11 mouse cellular contexts compared by ENCODE assay signal in genomic region chr7:113961500-113961895, GRCm38 (mm10).
DNase-seq lines count a peak whose midpoint lies in the region; ATAC-seq and TF ChIP-seq lines count a peak whose summit lies in the region.
"Had no signal": no experiment of that assay in that cellular context is flagged by ENCODE, and none has a peak within 500 bp of the region (broad histone marks: within the 10 kb centered on the region; RNA-seq: fewer than 3 reads in every experiment).

No protein-coding gene starts in this region.

- WGBS in forebrain, postnatal 0 days: 30% methylated on average over 3 of the region's 3 CpGs

- H3K27me3 ChIP-seq in forebrain, postnatal 0 days (ENCODE audit: insufficient read depth, low read length): no peaks in the 10 kb centered on the region
- H3K27me3 ChIP-seq: heart, embryonic 13.5 days; limb, embryonic 12.5 days; neural tube, embryonic 12.5 days had no signal

- intact Hi-C loops in gastrocnemius, adult 2 months (cut with DNase I): no loop called here

- H3K36me3 ChIP-seq in forebrain, postnatal 0 days (ENCODE audit: insufficient read depth): no peaks in the 10 kb centered on the region
- H3K36me3 ChIP-seq: limb, embryonic 12.5 days; neural tube, embryonic 12.5 days had no signal

- no peak overlapping the region for H3K4me3 ChIP-seq in gastrocnemius, adult 2 months
- no peak overlapping the region for H3K4me3 ChIP-seq in forebrain, postnatal 0 days (ENCODE audit: low read depth, low read length)
- H3K4me3 ChIP-seq: heart, embryonic 13.5 days; limb, embryonic 12.5 days; neural tube, embryonic 12.5 days had no signal

- peak overlapping the region; percentile 48 for H3K27ac ChIP-seq in gastrocnemius, adult 2 months
- H3K27ac ChIP-seq in forebrain, postnatal 0 days (ENCODE audit: low read depth, low read length): peak overlapping the region; percentile 40; the same call in 1 of the 2 replicates
- H3K27ac ChIP-seq: heart, embryonic 13.5 days; limb, embryonic 12.5 days; neural tube, embryonic 12.5 days had no signal

- TF ChIP-seq CTCF in gastrocnemius, adult 2 months (IDR thresholded peaks at IDR 0.05): no peak
- TF ChIP-seq CTCF in forebrain, postnatal 0 days (IDR thresholded peaks at IDR 0.05; ENCODE audit: low read depth): no peak

- no peaks in the 10 kb centered on the region for H3K9me3 ChIP-seq in forebrain, postnatal 0 days (ENCODE audit: low read length)
- H3K9me3 ChIP-seq: heart, embryonic 13.5 days; limb, embryonic 12.5 days; neural tube, embryonic 12.5 days had no signal

- no peak overlapping the region for H3K9ac ChIP-seq in forebrain, postnatal 0 days
- H3K9ac ChIP-seq: heart, embryonic 13.5 days; limb, embryonic 12.5 days; neural tube, embryonic 12.5 days had no signal

- peaks cover 6% of the 10 kb centered on the region; the same call in 1 of the 2 replicates for H3K4me1 ChIP-seq in forebrain, postnatal 0 days (ENCODE audit: insufficient read depth)
- H3K4me1 ChIP-seq: neural tube, embryonic 12.5 days had no signal

- peak; percentile 85 for ATAC-seq in forebrain, postnatal 0 days

- no peak overlapping the region for H3K4me2 ChIP-seq in forebrain, postnatal 0 days (ENCODE audit: low read depth)
- H3K4me2 ChIP-seq: heart, embryonic 13.5 days; limb, embryonic 12.5 days; neural tube, embryonic 12.5 days had no signal

- DNase-seq in gastrocnemius, adult 2 months: no peak
- no peak for DNase-seq in gastrocnemius, adult 8-10 months (ENCODE audit: low spot score in 2 of 2)
- peak; percentile 37 for DNase-seq in ovary, adult 18-20 months (ENCODE audit: low spot score)
- DNase-seq in ovary, postnatal 10 days (ENCODE audit: low spot score): no peak
- DNase-seq in forebrain, postnatal 0 days: no peak
- peak; percentile 29 for DNase-seq in retina, postnatal 7 days (ENCODE audit: low read depth, low spot score)
- no peak for DNase-seq in T-cell, adult 2 months (ENCODE audit: low spot score)
- no peak for DNase-seq in c-Kit-positive CD71-positive TER-119-positive erythroid progenitor cells, embryonic 14.5 days (ENCODE audit: low spot score)

Comparison
In these comparisons a context has a peak if more than half of its experiments do, and no peak if none do; other contexts are left out.
1. DNase-seq: peak in ovary, adult 18-20 months (single experiment) and retina, postnatal 7 days (single experiment); none in gastrocnemius, adult 2 months (single experiment), gastrocnemius, adult 8-10 months (0 of 2), ovary, postnatal 10 days (single experiment), forebrain, postnatal 0 days (single experiment), T-cell, adult 2 months (single experiment) and c-Kit-positive CD71-positive TER-119-positive erythroid progenitor cells, embryonic 14.5 days (single experiment).